Mouse (Mus musculus) testis, adult 2 months (tissue): ENCODE measurements around the gene Adgrg1. TPM values are rescaled to one million over a fixed set of nuclear protein-coding genes. Genes with fewer than 3 reads are reported as not detected.
A peak's percentile ranks its signal among the peaks of the same experiment; 100 is the strongest.

ENCODE experiments used
- H3K27ac ChIP-seq: fragments of 200-500 bp; 2 replicates; pipeline ENCODE4 v1.5.1; 2012; ENCODE audit warnings: low read depth, low read length; ENCODE audit not compliant: control insufficient read depth, insufficient read depth
- H3K27me3 ChIP-seq: fragments of 200-500 bp; 2 replicates; pipeline ENCODE4 v1.6.1; 2012; ENCODE audit warnings: mild to moderate bottlenecking, low read length, moderate library complexity; ENCODE audit not compliant: control insufficient read depth, insufficient read depth
- H3K36me3 ChIP-seq: fragments of 200-500 bp; 2 replicates; pipeline ENCODE4 v1.6.1; 2012; ENCODE audit warnings: mild to moderate bottlenecking, low read length; ENCODE audit not compliant: control insufficient read depth, insufficient read depth
- H3K4me1 ChIP-seq: fragments of 200-500 bp; 2 replicates; pipeline ENCODE4 v1.6.1; 2012; ENCODE audit warnings: low read length; ENCODE audit not compliant: control insufficient read depth, insufficient read depth
- H3K4me3 ChIP-seq: fragments of 200-500 bp; 2 replicates; pipeline ENCODE4 v1.5.1; 2012; ENCODE audit warnings: low read depth, mild to moderate bottlenecking, low read length, moderate library complexity, mixed read lengths; ENCODE audit not compliant: control insufficient read depth
- CTCF ChIP-seq: fragments of 200-500 bp; IDR thresholded peaks from 2 replicates; pipeline ENCODE4 v1.5.1; 2012; ENCODE audit warnings: low read depth, mild to moderate bottlenecking, inconsistent platforms, low read length, moderate library complexity; ENCODE audit not compliant: control insufficient read depth, insufficient read depth, insufficient replicate concordance
- POLR2A ChIP-seq: fragments of 200-500 bp; IDR thresholded peaks from 2 replicates; pipeline ENCODE4 v1.6.1; 2012; ENCODE audit warnings: low read depth, mild to moderate bottlenecking, inconsistent platforms, low read length, moderate library complexity; ENCODE audit not compliant: control insufficient read depth
- polyA plus RNA-seq: library from polyadenylated mRNA; depleted of rRNA; stranded (reverse); fragments of >200 nt; gene quantifications from 2 replicates; pipeline ENCODE4 v1.2.3, GENCODE M21; 2012

The Adgrg1 gene
- polyA plus RNA-seq, 1 experiment = 62.3 TPM

DNA sequence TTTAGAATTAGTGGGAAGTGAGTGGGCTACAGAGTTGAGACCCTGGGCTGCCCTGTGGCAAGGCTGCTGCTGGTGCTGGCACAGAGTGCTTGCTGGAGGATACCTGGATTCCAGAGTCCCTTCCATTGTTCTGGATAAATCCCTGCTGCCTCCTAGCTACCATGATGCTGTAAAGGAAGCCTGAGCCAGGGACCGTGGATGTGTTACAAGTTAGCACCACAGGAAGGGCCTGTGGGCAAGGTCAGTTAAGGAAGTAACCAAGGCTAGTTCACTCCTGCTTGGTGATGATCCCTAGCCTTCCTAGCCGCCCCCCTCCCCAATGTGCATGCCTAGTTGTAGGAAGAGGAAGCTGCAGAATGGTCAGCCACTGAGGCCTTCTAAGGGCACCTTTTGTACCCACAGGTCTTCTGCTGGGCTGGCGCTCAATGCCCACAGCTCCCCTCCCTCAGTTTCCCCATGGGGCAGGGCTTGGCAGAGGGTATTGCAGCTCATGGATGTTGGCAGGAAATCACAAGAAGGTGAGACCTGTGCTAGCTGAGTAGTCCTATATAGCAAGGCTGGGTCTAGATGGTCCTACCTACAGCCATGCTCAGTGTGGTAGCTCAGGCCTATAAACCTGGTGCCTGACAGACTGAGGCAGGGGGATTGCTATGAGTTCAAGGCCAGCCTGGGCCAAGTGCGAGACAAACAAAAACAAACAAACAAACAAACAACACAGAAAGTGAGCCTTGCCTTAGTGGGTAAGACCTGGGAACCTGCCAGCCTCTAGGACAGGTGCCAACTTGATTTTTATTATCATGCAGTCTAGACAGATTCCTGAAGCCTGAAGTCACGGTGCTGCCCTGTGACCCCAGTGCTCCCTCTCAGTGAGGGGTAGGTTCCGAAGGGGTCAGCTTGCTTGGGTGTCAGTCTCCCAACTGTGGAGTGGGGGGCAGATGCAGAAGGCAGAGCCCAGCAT lies 22.6 kb downstream of the Adgrg1 start:
- H3K4me1 ChIP-seq = peaks cover 20% of the 10 kb centered on the region
- H3K27me3 ChIP-seq = no peaks in the 10 kb centered on the region
- H3K27ac ChIP-seq = peak overlapping the region; percentile 59; the same call in 1 of the 2 replicates
- H3K36me3 ChIP-seq = no peaks in the 10 kb centered on the region
- no peak overlapping the region for H3K4me3 ChIP-seq
- TF ChIP-seq POLR2A = no peak
- no peak for TF ChIP-seq CTCF

- TF ChIP-seq CTCF (no peak), POLR2A (no peak)
- Histone ChIP-seq H3K4me3 (no peak overlapping the region), H3K4me1 (peaks cover 18% of the 10 kb centered on the region), H3K36me3 (no peaks in the 10 kb centered on the region), H3K27me3 (no peaks in the 10 kb centered on the region), H3K27ac (peak overlapping the region; percentile 59)
Measured at GRCm38 (mm10) chr8:94997857-94998243, 23.3 kb downstream of the Adgrg1 start.

DNA sequence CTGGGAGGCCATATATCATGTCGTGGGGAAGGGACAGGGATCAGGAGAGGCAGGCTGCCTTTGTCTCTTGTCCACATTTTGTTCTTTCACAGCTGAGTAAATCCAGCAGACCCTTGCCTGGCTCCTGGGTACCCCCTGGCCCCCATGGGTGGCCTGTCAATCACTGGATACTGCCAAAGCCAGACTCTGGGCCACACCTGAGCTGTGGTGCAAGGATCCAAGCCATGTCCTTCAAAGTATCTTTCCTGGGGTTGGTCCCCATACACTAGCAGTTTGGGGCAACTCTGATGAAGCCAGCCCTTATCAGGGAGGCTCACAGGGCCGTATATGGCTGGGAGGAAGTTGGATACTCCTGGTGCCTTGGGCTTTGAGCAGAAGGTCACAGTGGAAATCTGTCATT lies 23.9 kb downstream of the Adgrg1 start:
- Histone ChIP-seq H3K4me1 (peaks cover 15% of the 10 kb centered on the region), H3K4me3 (no peak overlapping the region), H3K27me3 (no peaks in the 10 kb centered on the region), H3K36me3 (no peaks in the 10 kb centered on the region), H3K27ac (no peak overlapping the region)
- TF ChIP-seq CTCF = no peak

GRCm38 (mm10) chr8:94999004-94999403 lies 24.5 kb downstream of the Adgrg1 start:
- no peaks in the 10 kb centered on the region for H3K27me3 ChIP-seq
- H3K4me1 ChIP-seq = peaks cover 15% of the 10 kb centered on the region
- TF ChIP-seq CTCF (no peak), POLR2A (no peak)
- H3K27ac ChIP-seq = no peak overlapping the region
- no peaks in the 10 kb centered on the region for H3K36me3 ChIP-seq
- no peak overlapping the region for H3K4me3 ChIP-seq

GRCm38 (mm10) chr8:94999956-95000355 lies 25.4 kb downstream of the Adgrg1 start:
- no peak overlapping the region for H3K27ac ChIP-seq
- H3K4me1 ChIP-seq = peaks cover 15% of the 10 kb centered on the region
- peak overlapping the region; percentile 11; the same call in 1 of the 2 replicates for H3K4me3 ChIP-seq
- H3K27me3 ChIP-seq = no peaks in the 10 kb centered on the region
- no peak for TF ChIP-seq CTCF
- H3K36me3 ChIP-seq = no peaks in the 10 kb centered on the region

- no peak overlapping the region; the same call in 1 of the 2 replicates for H3K4me3 ChIP-seq
- no peaks in the 10 kb centered on the region for H3K36me3 ChIP-seq
- no peak overlapping the region for H3K27ac ChIP-seq
- TF ChIP-seq POLR2A (0 out of 2 replicates have a peak, but pooled peaks have one; percentile 30), CTCF (no peak)
- H3K4me1 ChIP-seq = peaks cover 15% of the 10 kb centered on the region
- H3K27me3 ChIP-seq = no peaks in the 10 kb centered on the region
Measured at GRCm38 (mm10) chr8:95000684-95001083, 26.1 kb downstream of the Adgrg1 start.

GRCm38 (mm10) chr8:95001165-95001564 lies 26.6 kb downstream of the Adgrg1 start:
- no peaks in the 10 kb centered on the region for H3K27me3 ChIP-seq
- no peak overlapping the region for H3K4me3 ChIP-seq
- H3K4me1 ChIP-seq = peaks cover 13% of the 10 kb centered on the region
- H3K27ac ChIP-seq = no peak overlapping the region
- no peaks in the 10 kb centered on the region for H3K36me3 ChIP-seq
- TF ChIP-seq POLR2A (no peak), CTCF (no peak)
